Mouse (Mus musculus): ENCODE results near the gene 4931428F04Rik. TPM values are rescaled to one million over a fixed set of nuclear protein-coding genes. Genes with fewer than 3 reads are reported as not detected.

4931428F04Rik gene
- total RNA-seq, 2 experiments from 2014 or later: 0.18 to 1.1 TPM

GRCm38 (mm10) chr8:105264024-105264982 lies 25.4 kb downstream of the 4931428F04Rik start, which contains the start of the genes Tradd and Fbxl8:
Tradd (minus strand) TSS chr8:105264609.
Fbxl8 (plus strand) TSS chr8:105264648.
- ATAC-seq (ENCODE audit: poor library complexity, severe bottlenecking): peak; percentile 78

GRCm38 (mm10) chr8:105263244-105263912 lies 26.3 kb downstream of the 4931428F04Rik start:
- no peak for ATAC-seq (ENCODE audit: poor library complexity, severe bottlenecking)

GRCm38 (mm10) chr8:105261326-105261980 lies 28.2 kb downstream of the 4931428F04Rik start:
- no peak for ATAC-seq (ENCODE audit: poor library complexity, severe bottlenecking)

GRCm38 (mm10) chr8:105260371-105261099 lies 29.1 kb downstream of the 4931428F04Rik start:
- ATAC-seq (ENCODE audit: poor library complexity, severe bottlenecking): no peak

- ATAC-seq (ENCODE audit: poor library complexity, severe bottlenecking): peak; percentile 72
Measured at GRCm38 (mm10) chr8:105259721-105260320, 29.8 kb downstream of the 4931428F04Rik start.

GRCm38 (mm10) chr8:105258911-105259720 lies 30.5 kb downstream of the 4931428F04Rik start:
- peak; percentile 13 for ATAC-seq (ENCODE audit: poor library complexity, severe bottlenecking)

- ATAC-seq (ENCODE audit: poor library complexity, severe bottlenecking): no peak
Measured at GRCm38 (mm10) chr8:105257318-105258114, 32.1 kb downstream of the 4931428F04Rik start.

- ATAC-seq (ENCODE audit: poor library complexity, severe bottlenecking): peak; percentile 32
Measured at GRCm38 (mm10) chr8:105254966-105255350, 34.7 kb downstream of the 4931428F04Rik start, which contains the start of gene B3gnt9. B3gnt9 (minus strand) TSS chr8:105255153.

GRCm38 (mm10) chr8:105254152-105254965 lies 35.3 kb downstream of the 4931428F04Rik start:
- peak; percentile 90 for ATAC-seq (ENCODE audit: poor library complexity, severe bottlenecking)

GRCm38 (mm10) chr8:105253766-105254151 lies 35.9 kb downstream of the 4931428F04Rik start:
- no peak for ATAC-seq (ENCODE audit: poor library complexity, severe bottlenecking)

- no peak for ATAC-seq (ENCODE audit: poor library complexity, severe bottlenecking)
Measured at GRCm38 (mm10) chr8:105252680-105253537, 36.8 kb downstream of the 4931428F04Rik start.

- no peak for ATAC-seq (ENCODE audit: poor library complexity, severe bottlenecking)
Measured at GRCm38 (mm10) chr8:105251954-105252353, 37.7 kb downstream of the 4931428F04Rik start.

GRCm38 (mm10) chr8:105241016-105241415 lies 48.6 kb downstream of the 4931428F04Rik start:
- no peak for ATAC-seq (ENCODE audit: poor library complexity, severe bottlenecking)

- ATAC-seq (ENCODE audit: poor library complexity, severe bottlenecking): no peak
Measured at GRCm38 (mm10) chr8:105237442-105238142, 52.1 kb downstream of the 4931428F04Rik start.

GRCm38 (mm10) chr8:105235206-105235605 lies 54.5 kb downstream of the 4931428F04Rik start:
- ATAC-seq (ENCODE audit: poor library complexity, severe bottlenecking): no peak
